Mouse (Mus musculus): ENCODE measurements around the gene Gm10428.

DNA sequence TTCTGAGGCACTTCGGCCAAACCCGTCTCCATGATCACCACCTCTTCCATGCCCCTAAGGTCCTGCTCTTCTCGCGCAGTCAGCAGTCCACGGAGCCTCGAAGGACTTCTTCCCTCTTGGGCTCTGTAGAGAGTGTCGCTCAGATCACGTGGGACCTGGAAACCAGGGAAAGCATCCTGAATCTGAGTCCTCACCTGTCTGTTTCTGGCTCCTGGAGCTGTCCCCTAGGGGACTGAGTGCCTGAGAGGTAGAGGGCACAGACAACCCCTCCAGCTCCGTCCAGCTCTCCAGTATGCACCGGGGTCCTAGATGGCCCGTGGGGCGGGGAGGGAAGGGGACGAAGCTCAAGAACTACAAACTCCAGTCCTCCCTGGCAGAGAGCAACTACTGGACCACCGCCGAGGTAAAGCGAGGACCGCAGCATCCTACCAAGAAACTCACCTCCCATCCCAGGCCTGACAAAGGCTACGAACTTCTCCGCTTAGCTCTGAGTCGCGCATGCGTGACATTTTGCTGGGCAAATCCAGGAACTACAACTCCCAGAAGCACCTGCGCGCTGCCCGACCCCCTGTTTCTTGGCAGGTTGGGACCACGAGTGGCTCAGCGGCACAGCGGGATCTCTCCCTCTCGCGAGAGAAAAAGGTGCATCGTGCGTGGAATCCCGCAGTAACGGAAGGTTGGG, 36.2 kb downstream of the Gm10428 start, which contains the start of gene Zfp286:
- TF ChIP-seq CTCF (IDR thresholded peaks at IDR 0.05; ENCODE audit: borderline replicate concordance, extremely low read depth, insufficient read depth, insufficient read length) (no peak), POLR2A (IDR thresholded peaks at IDR 0.05; ENCODE audit: borderline replicate concordance, extremely low read depth, insufficient read depth, insufficient read length, poor library complexity, severe bottlenecking) (peak; percentile 56; the same call in 1 of the 2 replicates)
